ENCODE assay signal across 8 mouse cellular contexts in genomic region chr2:163054335-163054840, GRCm38 (mm10). TPM values are rescaled to one million over a fixed set of nuclear protein-coding genes. Genes with fewer than 3 reads are reported as not detected.
DNase-seq lines count a peak whose midpoint lies in the region; ATAC-seq lines count a peak whose summit lies in the region.

Gene Mybl2 (plus strand): TSS chr2:163054687.

- H3K36me3 ChIP-seq in hindbrain, embryonic 12.5 days = no peaks in the 10 kb centered on the region

- H3K27ac ChIP-seq in hindbrain, embryonic 12.5 days = no peak within 1 kb of the TSS

- peak within 1 kb of the TSS; percentile 67 for H3K9ac ChIP-seq in hindbrain, embryonic 12.5 days

- peak within 1 kb of the TSS; percentile 68 for H3K4me3 ChIP-seq in hindbrain, embryonic 12.5 days

- peaks cover 17% of the 10 kb centered on the region for H3K4me1 ChIP-seq in hindbrain, embryonic 12.5 days

- under 1% methylated on average over 47 of the region's 48 CpGs for WGBS in hindbrain, embryonic 12.5 days

- no peaks in the 10 kb centered on the region for H3K9me3 ChIP-seq in hindbrain, embryonic 12.5 days (replicated peaks)

- DNase-seq in NIH3T3 (ENCODE audit: low read depth) = peak; percentile 98
- peak; percentile 89 to 96 for DNase-seq in cerebellum, postnatal 10 days
- peak; percentile 80 to 86 for DNase-seq in frontal cortex, postnatal 10 days (ENCODE audit: low spot score in 2 of 2)
- DNase-seq in layer of hippocampus, postnatal 14 days (ENCODE audit: low spot score in 2 of 2) = peak; percentile 72 to 88
- peak; percentile 93 for DNase-seq in lung, postnatal 14 days
- peak; percentile 39 for DNase-seq in retina, adult 2 months (ENCODE audit: low read depth, low spot score)
- DNase-seq in thymus, postnatal 36 days = peak; percentile 94 to 96

- ATAC-seq in hindbrain, embryonic 12.5 days (ENCODE audit: low FRiP score) = peak; percentile 98

- peak within 1 kb of the TSS; percentile 99 for H3K4me2 ChIP-seq in hindbrain, embryonic 12.5 days (replicated peaks)

- no peaks in the 10 kb centered on the region; the same call in 1 of the 2 replicates for H3K27me3 ChIP-seq in hindbrain, embryonic 12.5 days

RNA-seq across cellular contexts. Expression of gene Mybl2, which starts in this region (rescaled TPM):
- polyA plus RNA-seq in hindbrain, embryonic 12.5 days (2016; fragmentation: Nextera tagmentation; extraction: Ambion mirVana) = 16.4 and 23.3 TPM in 2 replicates
- total RNA-seq in layer of hippocampus, postnatal 14 days (2021) = 1 to 10 TPM; 2.2 to 2.5 TPM

Comparison
In these comparisons a context has a peak if more than half of its experiments do, and no peak if none do; other contexts are left out.
1. DNase-seq: peak in every context shown above with its lines; median percentile 98 in NIH3T3; 95 in thymus, postnatal 36 days; 93 in lung, postnatal 14 days; 92 in cerebellum, postnatal 10 days; 83 in frontal cortex, postnatal 10 days; 80 in layer of hippocampus, postnatal 14 days; 39 in retina, adult 2 months.